Mouse (Mus musculus) heart, adult 11 months (tissue): ENCODE measurements around the gene Fam81b.

Source experiments
- DNase-seq: peaks from one replicate; pipeline ENCODE4 v3.0.0; 2022

Gene Fam81b

GRCm38 (mm10) chr13:76190273-76190672 lies 114.6 kb downstream of the Fam81b start:
- DNase-seq, result peak; percentile 71

GRCm38 (mm10) chr13:76189190-76189589 lies 115.7 kb downstream of the Fam81b start:
- DNase-seq, result no peak

- no peak for DNase-seq
These were observed 117.2 kb downstream of the Fam81b start for GRCm38 (mm10) chr13:76187651-76188050.

GRCm38 (mm10) chr13:76178700-76179099 lies 126.2 kb downstream of the Fam81b start:
- DNase-seq, result no peak

- no peak for DNase-seq
These were observed 130.6 kb downstream of the Fam81b start for GRCm38 (mm10) chr13:76174297-76174696.

- DNase-seq, result no peak
These were observed 144.3 kb downstream of the Fam81b start for GRCm38 (mm10) chr13:76160587-76160986.

GRCm38 (mm10) chr13:76157508-76157907 lies 147.4 kb downstream of the Fam81b start:
- no peak for DNase-seq

GRCm38 (mm10) chr13:76157099-76157498 lies 147.8 kb downstream of the Fam81b start:
- DNase-seq, result peak; percentile 65
